Mouse (Mus musculus): ENCODE data around the gene Il1rapl2. TPM values are rescaled to one million over a fixed set of nuclear protein-coding genes. Genes with fewer than 3 reads are reported as not detected.

Gene Il1rapl2
- total RNA-seq, 2 experiments from 2014 or later = not detected

GRCm38 (mm10) chrX:138449856-138450255, 879.4 kb downstream of the Il1rapl2 start:
- DNase-seq = no peak
- no peak overlapping the region for H3K4me3 ChIP-seq
- intact Hi-C loops (cut with DNase I) = no loop called here
- TF ChIP-seq CTCF (IDR thresholded peaks at IDR 0.05) = no peak
- H3K27ac ChIP-seq = no peak overlapping the region

GRCm38 (mm10) chrX:138478488-138478887, 908.1 kb downstream of the Il1rapl2 start:
- no peak for TF ChIP-seq CTCF (IDR thresholded peaks at IDR 0.05)
- Histone ChIP-seq H3K4me3 (no peak overlapping the region), H3K27ac (no peak overlapping the region)
- no peak for DNase-seq
- intact Hi-C loops (cut with DNase I) = no loop called here

GRCm38 (mm10) chrX:138500510-138500909, 930.1 kb downstream of the Il1rapl2 start:
- intact Hi-C loops (cut with DNase I) = no loop called here
- no peak for TF ChIP-seq CTCF (IDR thresholded peaks at IDR 0.05)
- DNase-seq = no peak
- Histone ChIP-seq H3K4me3 (no peak overlapping the region), H3K27ac (no peak overlapping the region)

GRCm38 (mm10) chrX:138505049-138505448, 934.6 kb downstream of the Il1rapl2 start:
- H3K4me3 ChIP-seq = no peak overlapping the region
- intact Hi-C loops (cut with DNase I) = no loop called here
- no peak overlapping the region for H3K27ac ChIP-seq
- DNase-seq = no peak
- no peak for TF ChIP-seq CTCF (IDR thresholded peaks at IDR 0.05)

- intact Hi-C loops (cut with DNase I) = no loop called here
- no peak for TF ChIP-seq CTCF (IDR thresholded peaks at IDR 0.05)
- no peak overlapping the region for H3K27ac ChIP-seq
- no peak for DNase-seq
- H3K4me3 ChIP-seq = no peak overlapping the region
Observed at GRCm38 (mm10) chrX:138620106-138620505, 1049.7 kb downstream of the Il1rapl2 start.

GRCm38 (mm10) chrX:138625311-138625710, 1054.9 kb downstream of the Il1rapl2 start:
- Histone ChIP-seq H3K27ac (no peak overlapping the region), H3K4me3 (no peak overlapping the region)
- DNase-seq = no peak
- intact Hi-C loops (cut with DNase I) = no loop called here
- TF ChIP-seq CTCF (IDR thresholded peaks at IDR 0.05) = no peak

- H3K27ac ChIP-seq = no peak overlapping the region
- no peak for TF ChIP-seq CTCF (IDR thresholded peaks at IDR 0.05)
- H3K4me3 ChIP-seq = no peak overlapping the region
- intact Hi-C loops (cut with DNase I) = no loop called here
- DNase-seq = peak; percentile 26
Observed at GRCm38 (mm10) chrX:138722372-138722771, 1152.0 kb downstream of the Il1rapl2 start.

- intact Hi-C loops (cut with DNase I) = no loop called here
- DNase-seq = no peak
Observed at GRCm38 (mm10) chrX:138800958-138801357, 1230.5 kb downstream of the Il1rapl2 start.

GRCm38 (mm10) chrX:138831876-138832275, 1261.5 kb downstream of the Il1rapl2 start:
- no peak for DNase-seq
- TF ChIP-seq CTCF (IDR thresholded peaks at IDR 0.05) = no peak
- Histone ChIP-seq H3K4me3 (no peak overlapping the region), H3K27ac (no peak overlapping the region)
- intact Hi-C loops (cut with DNase I) = no loop called here

More at GRCm38 (mm10) chrX:138800958-138801357, 1230.5 kb downstream of the Il1rapl2 start:
- H3K4me3 ChIP-seq = no peak overlapping the region
- no peak overlapping the region for H3K27ac ChIP-seq
- TF ChIP-seq CTCF (IDR thresholded peaks at IDR 0.05) = no peak

GRCm38 (mm10) chrX:138833894-138834293, 1263.5 kb downstream of the Il1rapl2 start:
- no peak for TF ChIP-seq CTCF (IDR thresholded peaks at IDR 0.05)
- Histone ChIP-seq H3K27ac (no peak overlapping the region), H3K4me3 (no peak overlapping the region)
- DNase-seq = no peak
- intact Hi-C loops (cut with DNase I) = no loop called here

GRCm38 (mm10) chrX:138838381-138838780, 1268.0 kb downstream of the Il1rapl2 start:
- no peak for DNase-seq
- no peak overlapping the region for H3K27ac ChIP-seq
- intact Hi-C loops (cut with DNase I) = no loop called here
- no peak for TF ChIP-seq CTCF (IDR thresholded peaks at IDR 0.05)
- no peak overlapping the region for H3K4me3 ChIP-seq

All from gastrocnemius, adult 2 months (tissue).